Mouse (Mus musculus): ENCODE data around the gene Tcap. TPM values are rescaled to one million over a fixed set of nuclear protein-coding genes. Genes with fewer than 3 reads are reported as not detected.

The Tcap gene
- total RNA-seq (2023), result under 1 TPM in 1 of 2 experiments, not detected in 1; 0.50 TPM

GRCm38 (mm10) chr11:98383261-98384030 lies at the start of gene Tcap:
TSS of gene Tcap (plus strand) at chr11:98383811.

DNA sequence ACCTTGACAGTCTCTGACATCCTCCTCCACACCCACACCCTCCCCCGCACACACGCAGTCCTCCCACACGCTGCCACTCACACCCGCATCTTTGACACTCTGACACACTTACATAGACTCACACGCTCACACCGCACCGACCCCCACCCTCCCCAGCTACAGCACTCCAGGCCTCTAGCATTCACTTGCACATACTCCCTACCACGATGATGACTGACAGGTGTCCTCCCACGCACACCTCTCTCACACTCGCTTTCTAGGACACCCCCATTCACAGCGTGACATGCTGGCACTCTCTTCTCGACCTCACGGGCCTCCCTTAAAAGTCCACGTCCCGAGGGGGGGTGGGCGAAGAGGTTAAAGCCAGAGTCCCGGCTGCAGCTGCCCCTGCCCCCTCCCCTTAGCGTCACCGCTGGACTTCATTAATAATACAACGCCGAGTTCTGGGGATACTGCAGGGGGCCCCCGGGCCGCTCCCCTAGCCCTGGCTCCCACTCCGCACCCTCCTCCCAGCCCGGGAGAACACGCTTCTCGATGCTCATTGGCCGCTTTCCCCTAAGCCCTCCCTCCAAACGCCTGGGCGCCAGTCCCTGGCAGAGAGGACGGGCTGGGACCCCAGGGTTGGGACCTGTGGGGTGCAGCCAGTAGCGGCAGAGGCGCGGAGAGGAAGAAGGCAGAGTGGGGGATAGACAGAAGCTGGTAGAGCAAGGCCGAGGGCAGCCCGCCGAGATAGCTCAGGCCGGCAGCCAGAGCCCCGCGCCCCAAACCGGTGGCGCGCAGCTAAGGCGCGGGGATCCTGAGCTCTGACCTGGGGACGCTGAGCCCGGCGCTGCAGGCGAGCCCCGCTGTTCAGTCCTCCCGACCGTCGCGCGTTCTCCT lies 35.3 kb upstream of the Tcap start, which contains the start of gene Ppp1r1b:
Ppp1r1b (plus strand) TSS at position 322 of the 879 bp plus-strand sequence.

DNA sequence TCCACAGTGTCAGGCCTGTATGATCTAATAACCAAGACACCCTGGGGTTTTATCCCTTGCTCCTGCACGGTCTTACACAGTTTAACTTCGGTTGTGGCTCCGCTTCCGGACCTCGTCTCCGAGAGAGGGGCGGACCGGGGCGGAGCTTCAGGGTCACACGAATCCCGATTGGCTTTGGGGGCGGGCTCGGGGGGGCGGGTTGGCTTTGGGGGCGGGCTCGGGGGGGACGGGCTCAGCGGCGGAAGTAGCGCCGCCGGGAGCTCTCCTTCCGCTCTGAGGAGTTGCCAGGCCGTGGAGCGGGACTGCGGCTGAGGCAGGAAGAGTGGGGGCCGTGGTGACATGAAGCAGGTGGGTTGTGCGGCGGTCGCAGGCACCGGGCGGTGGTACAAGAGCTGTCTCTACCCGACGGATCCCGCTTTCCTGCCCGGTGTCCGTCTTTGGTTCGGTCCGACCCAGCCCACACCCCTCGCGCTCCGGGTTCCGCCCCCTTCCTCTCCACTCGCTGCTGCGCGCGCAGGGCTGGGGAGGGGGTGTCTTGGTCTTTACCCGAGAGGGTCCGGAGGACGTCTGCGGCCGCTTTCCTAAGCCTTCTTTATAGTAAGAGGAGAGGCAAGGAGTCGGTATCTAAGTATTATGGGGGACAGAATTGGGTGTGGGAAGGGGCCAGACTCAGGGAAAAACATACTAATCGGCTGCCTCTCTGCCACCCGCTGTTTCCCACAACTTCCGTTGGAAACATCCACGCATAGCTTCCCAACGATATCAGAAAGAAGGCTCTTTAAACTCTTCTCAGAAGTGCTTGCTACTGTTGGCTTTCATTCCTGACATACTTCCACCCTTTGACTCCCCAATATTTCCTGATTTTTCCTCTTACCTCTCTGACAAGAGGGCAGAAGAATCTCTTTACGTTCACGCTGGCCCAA lies 25.2 kb upstream of the Tcap start, which contains the start of gene Stard3:
Stard3 (plus strand) TSS at position 208 of the 923 bp plus-strand sequence.

DNA sequence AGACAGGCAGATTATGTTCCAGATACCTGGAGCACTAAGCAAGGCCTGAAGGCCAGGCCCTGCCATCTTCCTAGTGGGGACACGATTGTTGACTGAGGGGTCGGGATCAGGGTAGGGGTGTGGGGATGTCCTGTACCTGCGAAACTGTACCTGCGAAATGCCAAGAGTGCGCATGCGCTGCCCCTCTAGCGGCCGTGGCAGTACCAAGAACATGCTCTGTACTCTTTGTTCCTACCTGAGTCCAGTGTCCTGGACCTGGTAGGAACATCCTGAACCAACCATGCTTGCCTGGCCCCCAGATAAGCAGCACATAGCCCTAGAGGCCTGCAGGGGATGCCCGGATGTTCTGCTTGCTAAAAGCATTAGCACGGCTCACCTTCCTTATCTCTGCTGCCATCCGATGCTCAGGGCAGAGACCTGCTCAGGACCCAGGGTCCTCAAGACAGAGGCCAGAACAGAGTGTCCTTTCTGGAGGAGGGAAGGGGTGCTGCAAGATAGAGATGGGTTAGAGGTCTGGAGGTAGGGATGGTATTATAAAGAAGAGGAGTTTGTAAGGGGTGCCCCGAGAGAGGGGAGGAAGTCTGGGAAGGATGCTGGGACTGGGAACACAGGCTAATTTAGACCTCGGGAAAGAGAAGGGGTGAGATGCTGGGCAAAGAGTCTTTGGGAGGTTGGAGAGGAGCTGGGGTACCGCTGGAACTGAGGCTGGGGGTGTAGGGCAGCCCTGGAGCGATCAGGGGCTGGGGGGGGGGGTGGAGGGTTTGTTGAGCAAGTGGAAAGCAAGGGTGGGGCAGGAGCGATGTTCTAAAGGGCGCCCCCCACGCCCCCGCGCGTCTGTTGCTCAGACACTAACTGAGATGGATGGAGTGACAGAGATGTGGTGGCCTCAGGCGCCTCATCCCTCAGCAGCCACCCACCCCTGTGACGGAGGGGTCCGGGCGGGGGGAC lies 2.3 kb downstream of the Tcap start, which contains the start of gene Pnmt:
Pnmt (plus strand) TSS at position 813 of the 948 bp plus-strand sequence.

GRCm38 (mm10) chr11:98400161-98400726 lies 16.6 kb downstream of the Tcap start, which contains the start of gene Pgap3:
TSS of gene Pgap3 (minus strand) at chr11:98400490.

GRCm38 (mm10) chr11:98412273-98412796 lies 28.7 kb downstream of the Tcap start, which contains the start of gene Erbb2:
TSS of gene Erbb2 (plus strand) at chr11:98412470.

Other genes starting within 250 kb of the Tcap start
- 10 to 100 TPM; 25.3 to 28.0 TPM for gene Fbxl20, start 233.4 kb upstream of the Tcap start, total RNA-seq (2023)
- gene Med1, start 190.5 kb upstream of the Tcap start, total RNA-seq (2023), result 10 to 100 TPM; 34.2 to 40.5 TPM
- 10 to 100 TPM; 69.7 to 77.0 TPM for gene Cdk12, start 180.8 kb upstream of the Tcap start, total RNA-seq (2023)
- not detected for gene Neurod2, start 54.2 kb upstream of the Tcap start, total RNA-seq (2023)
- gene Ppp1r1b, start 35.4 kb upstream of the Tcap start, total RNA-seq (2023), result not detected
- 10 to 100 TPM; 50.6 to 53.9 TPM for gene Stard3, start 25.4 kb upstream of the Tcap start, total RNA-seq (2023)
- not detected for gene Pnmt, start 2.6 kb downstream of the Tcap start, total RNA-seq (2023)
- gene Pgap3, start 16.7 kb downstream of the Tcap start, total RNA-seq (2023), result 1 to 10 TPM; 2.3 to 3.6 TPM
- gene Erbb2, start 28.7 kb downstream of the Tcap start, total RNA-seq (2023), result under 1 TPM in 1 of 2 experiments, not detected in 1; 0.13 TPM
- 10 to 100 TPM; 36.4 to 39.4 TPM for gene Mien1, start 55.2 kb downstream of the Tcap start, total RNA-seq (2023)
- not detected for gene Grb7, start 62.6 kb downstream of the Tcap start, total RNA-seq (2023)
- gene Ikzf3, start 162.2 kb downstream of the Tcap start, total RNA-seq (2023), result 1 to 10 TPM; 3.0 to 3.1 TPM
- gene Zpbp2, start 167.3 kb downstream of the Tcap start, total RNA-seq (2023), result under 1 TPM in 1 of 2 experiments, not detected in 1; 0.33 TPM
- gene Ormdl3, start 203.6 kb downstream of the Tcap start, total RNA-seq (2023), result 10 to 100 TPM in 1 of 2 experiments, 1 to 10 TPM in 1; 8.6 to 11.0 TPM
- gene Lrrc3c, start 214.5 kb downstream of the Tcap start, total RNA-seq (2023), result not detected
- 10 to 100 TPM; 19.7 to 20.5 TPM for gene Gm12355, start 241.8 kb downstream of the Tcap start, total RNA-seq (2023)
- under 1 TPM in 1 of 2 experiments, not detected in 1; 0.57 TPM for gene Gsdma3, start 242.5 kb downstream of the Tcap start, total RNA-seq (2023)